Mouse (Mus musculus) C2C12 (cell line): ENCODE data around the gene Satb2. TPM values are rescaled to one million over a fixed set of nuclear protein-coding genes. Genes with fewer than 3 reads are reported as not detected.
"Not testable (repeated sequence)": the region's sequence is repeated elsewhere in the genome, so short reads cannot be mapped to it uniquely, and the experiment has no call there.

ENCODE experiments used
- H3K27me3 ChIP-seq: one replicate; pipeline ENCODE4 v1.6.1; 2011; ENCODE audit not compliant: control insufficient read depth, insufficient read depth, insufficient read length
- H3K36me3 ChIP-seq: one replicate; pipeline ENCODE4 v1.6.1; 2011; ENCODE audit not compliant: control insufficient read depth, insufficient read depth
- H3K4me3 ChIP-seq: one replicate; pipeline ENCODE4 v1.5.1; 2011; ENCODE audit warnings: mild to moderate bottlenecking, control low read depth; ENCODE audit not compliant: poor library complexity, insufficient read depth, severe bottlenecking
- H3K79me2 ChIP-seq: one replicate; pipeline ENCODE4 v1.6.1; 2011; ENCODE audit not compliant: control insufficient read depth, insufficient read depth
- H3K79me3 ChIP-seq: one replicate; pipeline ENCODE4 v1.6.1; 2011; ENCODE audit warnings: low read depth, control low read depth
- H3ac ChIP-seq: one replicate; pipeline ENCODE3; 2011; ENCODE audit warnings: low read depth; ENCODE audit not compliant: control insufficient read depth, insufficient read length
- CEBPB ChIP-seq: IDR thresholded peaks from one replicate; pipeline ENCODE4 v1.6.1; 2011; ENCODE audit warnings: low read depth, mild to moderate bottlenecking, control low read depth, moderate library complexity
- CTCF ChIP-seq: IDR thresholded peaks from one replicate; pipeline ENCODE4 v1.5.1; 2011; ENCODE audit not compliant: control insufficient read depth, insufficient read depth, insufficient read length
- FOSL1 ChIP-seq: IDR thresholded peaks from one replicate; pipeline ENCODE4 v1.8.0; 2011; ENCODE audit warnings: mild to moderate bottlenecking, low read length; ENCODE audit not compliant: poor library complexity, insufficient read depth, severe bottlenecking
- MAX ChIP-seq: IDR thresholded peaks from one replicate; pipeline ENCODE4 v1.6.1; 2011; ENCODE audit warnings: mild to moderate bottlenecking, control low read depth
- MYOD1 ChIP-seq: IDR thresholded peaks from one replicate; pipeline ENCODE4 v1.6.1; 2011; ENCODE audit warnings: low read depth; ENCODE audit not compliant: control insufficient read depth, insufficient read length
- MYOG ChIP-seq: IDR thresholded peaks from one replicate; pipeline ENCODE4 v1.6.1; 2011; ENCODE audit not compliant: control insufficient read depth, insufficient read length; ENCODE audit errors: extremely low read depth
- USF1 ChIP-seq: IDR thresholded peaks from one replicate; pipeline ENCODE4 v1.6.1; 2011; ENCODE audit warnings: low read depth, mild to moderate bottlenecking, control low read depth, moderate library complexity
- polyA plus RNA-seq: library from polyadenylated mRNA; unstranded; fragments of >200 nt; fragmentation: generic; extraction: Trizol; gene quantifications from one replicate; pipeline ENCODE4 v1.2.1, GENCODE M21; 2012; ENCODE audit warnings: missing spikeins

The Satb2 gene
- polyA plus RNA-seq, 1 experiment = 2.7 TPM

- Histone ChIP-seq H3K4me3 (no peak overlapping the region), H3ac (no peak overlapping the region), H3K79me2 (no peaks in the 10 kb centered on the region), H3K36me3 (peaks cover under 1% of the 10 kb centered on the region), H3K27me3 (no peaks in the 10 kb centered on the region), H3K79me3 (no peaks in the 10 kb centered on the region)
- TF ChIP-seq MAX = no peak
- TF ChIP-seq MYOD1 = no peak
Observed at GRCm38 (mm10) chr1:56789641-56790040, 188.8 kb downstream of the Satb2 start.

GRCm38 (mm10) chr1:56782139-56782538, 196.3 kb downstream of the Satb2 start:
- not testable (repeated sequence) for H3K79me2 ChIP-seq, H3ac ChIP-seq, H3K36me3 ChIP-seq, H3K4me3 ChIP-seq, H3K79me3 ChIP-seq, H3K27me3 ChIP-seq

- TF ChIP-seq MAX (no peak), CEBPB (no peak), USF1 (no peak), MYOG (no peak), MYOD1 (no peak), FOSL1 (no peak), CTCF (no peak)
- Histone ChIP-seq H3K36me3 (no peaks in the 10 kb centered on the region), H3ac (no peak overlapping the region), H3K27me3 (no peaks in the 10 kb centered on the region), H3K79me3 (no peaks in the 10 kb centered on the region), H3K79me2 (no peaks in the 10 kb centered on the region), H3K4me3 (no peak overlapping the region)
Observed at GRCm38 (mm10) chr1:56764205-56764604, 214.2 kb downstream of the Satb2 start.

GRCm38 (mm10) chr1:56761512-56761911, 216.9 kb downstream of the Satb2 start:
- Histone ChIP-seq H3K79me3 (no peaks in the 10 kb centered on the region), H3K36me3 (no peaks in the 10 kb centered on the region), H3K79me2 (no peaks in the 10 kb centered on the region), H3ac (no peak overlapping the region), H3K4me3 (no peak overlapping the region), H3K27me3 (no peaks in the 10 kb centered on the region)
- TF ChIP-seq MYOD1 = no peak
- TF ChIP-seq FOSL1 = no peak
- no peak for TF ChIP-seq MYOG
- no peak for TF ChIP-seq MAX
- TF ChIP-seq CEBPB = no peak

GRCm38 (mm10) chr1:56753283-56753682, 225.2 kb downstream of the Satb2 start:
- no peaks in the 10 kb centered on the region for H3K79me3 ChIP-seq
- H3ac ChIP-seq = no peak overlapping the region
- no peak overlapping the region for H3K4me3 ChIP-seq
- no peaks in the 10 kb centered on the region for H3K36me3 ChIP-seq
- TF ChIP-seq MAX (no peak), CEBPB (no peak), USF1 (no peak), CTCF (no peak), MYOD1 (no peak), MYOG (no peak), FOSL1 (no peak)
- H3K27me3 ChIP-seq = no peaks in the 10 kb centered on the region
- no peaks in the 10 kb centered on the region for H3K79me2 ChIP-seq

DNA sequence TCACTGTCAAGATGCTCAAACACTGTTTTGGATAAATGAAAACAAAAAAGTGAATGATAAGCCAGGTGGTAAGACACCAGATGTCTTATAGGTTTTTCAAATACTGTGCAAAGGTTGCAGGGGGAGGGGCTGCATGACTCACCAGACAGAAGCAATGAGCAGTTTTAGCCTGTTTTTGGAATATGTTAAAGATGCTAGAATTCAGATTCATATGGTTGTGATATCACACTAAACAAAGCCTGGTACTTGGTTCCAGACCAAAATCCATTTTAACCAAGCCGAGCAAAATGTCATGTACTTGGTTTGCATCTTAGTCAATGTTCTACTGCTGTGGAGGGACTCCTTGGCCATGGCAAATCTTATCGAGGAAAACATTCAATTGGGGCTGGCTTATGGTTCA, 227.8 kb downstream of the Satb2 start:
- Histone ChIP-seq H3K4me3 (no peak overlapping the region), H3K27me3 (no peaks in the 10 kb centered on the region), H3K79me3 (no peaks in the 10 kb centered on the region), H3K36me3 (no peaks in the 10 kb centered on the region), H3K79me2 (no peaks in the 10 kb centered on the region), H3ac (no peak overlapping the region)
- TF ChIP-seq MYOD1 (no peak), FOSL1 (no peak), CTCF (no peak), MYOG (no peak), USF1 (no peak), MAX (no peak), CEBPB (no peak)
